In genomic region chr4:138537210-138538083, GRCm38 (mm10) we compare ENCODE assay signal across 9 mouse cellular contexts.
DNase-seq lines count a peak whose midpoint lies in the region; ATAC-seq and TF ChIP-seq lines count a peak whose summit lies in the region.
"Had no signal": no experiment of that assay in that cellular context is flagged by ENCODE, and none has a peak within 500 bp of the region (broad histone marks: within the 10 kb centered on the region; RNA-seq: fewer than 3 reads in every experiment).

No protein-coding gene starts in this region.

- H3K27me3 ChIP-seq in forebrain, embryonic 10.5 days (ENCODE audit: poor library complexity, severe bottlenecking) = peaks cover 8% of the 10 kb centered on the region; the same call in 1 of the 2 replicates
- no peaks in the 10 kb centered on the region for H3K27me3 ChIP-seq in kidney, postnatal 0 days (ENCODE audit: insufficient read depth, low read length)
- no peaks in the 10 kb centered on the region for H3K27me3 ChIP-seq in stomach, postnatal 0 days (ENCODE audit: control insufficient read depth, insufficient read depth, low read length)

- H3K4me3 ChIP-seq in forebrain, embryonic 10.5 days = no peak overlapping the region
- no peak overlapping the region for H3K4me3 ChIP-seq in kidney, postnatal 0 days (replicated peaks; ENCODE audit: low read depth, low read length)
- no peak overlapping the region for H3K4me3 ChIP-seq in stomach, postnatal 0 days (ENCODE audit: low read depth, low read length)
- H3K4me3 ChIP-seq: heart, embryonic 15.5 days had no signal

- DNase-seq in ovary, adult 18-20 months (ENCODE audit: low spot score) = peak; percentile 15
- DNase-seq in ovary, postnatal 14 days (ENCODE audit: low spot score) = no peak
- DNase-seq in forebrain, embryonic 10.5 days (ENCODE audit: extremely low spot score, low spot score) = peak; percentile 64
- peak; percentile 56 for DNase-seq in kidney, postnatal 0 days (ENCODE audit: low spot score)
- DNase-seq in mesoderm, embryonic 11.5 days (ENCODE audit: low read depth, low spot score) = peak; percentile 49
- peak; percentile 57 for DNase-seq in stomach, postnatal 0 days (ENCODE audit: low spot score)
- no peak for DNase-seq in heart, postnatal 10 days
- DNase-seq in urinary bladder, postnatal 4 days (ENCODE audit: low spot score in 2 of 2) = no peak

- no peak overlapping the region for H3K9ac ChIP-seq in kidney, postnatal 0 days (ENCODE audit: low read depth, low read length)
- no peak overlapping the region for H3K9ac ChIP-seq in stomach, postnatal 0 days (ENCODE audit: low read length)
- H3K9ac ChIP-seq: heart, embryonic 15.5 days had no signal

- H3K9me3 ChIP-seq in forebrain, embryonic 10.5 days = peaks cover 9% of the 10 kb centered on the region; the same call in 1 of the 2 replicates
- H3K9me3 ChIP-seq in kidney, postnatal 0 days (replicated peaks; ENCODE audit: low read length) = no peaks in the 10 kb centered on the region
- H3K9me3 ChIP-seq in stomach, postnatal 0 days (ENCODE audit: control insufficient read depth, low read length) = no peaks in the 10 kb centered on the region
- H3K9me3 ChIP-seq: heart, embryonic 15.5 days had no signal

- no peak overlapping the region for H3K27ac ChIP-seq in forebrain, embryonic 10.5 days
- H3K27ac ChIP-seq in kidney, postnatal 0 days = no peak overlapping the region
- H3K27ac ChIP-seq in stomach, postnatal 0 days (replicated peaks) = no peak overlapping the region
- H3K27ac ChIP-seq: heart, embryonic 15.5 days had no signal

- TF ChIP-seq CTCF in kidney, postnatal 0 days (IDR thresholded peaks at IDR 0.05; ENCODE audit: low read depth) = peak; percentile 52; the same call in 1 of the 2 replicates
- peak; percentile 34 for TF ChIP-seq CTCF in stomach, postnatal 0 days (IDR thresholded peaks at IDR 0.05; ENCODE audit: low read depth)

- peaks cover 18% of the 10 kb centered on the region for H3K4me1 ChIP-seq in forebrain, embryonic 10.5 days
- no peaks in the 10 kb centered on the region for H3K4me1 ChIP-seq in kidney, postnatal 0 days (replicated peaks; ENCODE audit: insufficient read depth, low read length)
- H3K4me1 ChIP-seq in stomach, postnatal 0 days (replicated peaks; ENCODE audit: control insufficient read depth, insufficient read depth) = no peaks in the 10 kb centered on the region
- H3K4me1 ChIP-seq: heart, embryonic 15.5 days had no signal

- no peak for TF ChIP-seq EP300 in stomach, postnatal 0 days (optimal IDR thresholded peaks at IDR 0.05)

- intact Hi-C loops in heart, postnatal 10 days (cut with DNase I) = no loop called here

- ATAC-seq in kidney, postnatal 0 days (replicated peaks; ENCODE audit: low FRiP score, low read depth) = peak; percentile 66
- 0 out of 2 replicates have a peak, but pooled peaks have one; percentile 45 for ATAC-seq in stomach, postnatal 0 days (ENCODE audit: low FRiP score, low TSS enrichment)

- no peak overlapping the region for H3K4me2 ChIP-seq in kidney, postnatal 0 days (ENCODE audit: low read length)
- no peak overlapping the region for H3K4me2 ChIP-seq in stomach, postnatal 0 days (replicated peaks; ENCODE audit: low read depth)
- H3K4me2 ChIP-seq: heart, embryonic 15.5 days had no signal

- WGBS in forebrain, embryonic 10.5 days = 33% methylated on average over 10 of the region's 10 CpGs
- 28% methylated on average over 10 of the region's 10 CpGs for WGBS in kidney, postnatal 0 days
- WGBS in stomach, postnatal 0 days = 34% methylated on average over 10 of the region's 10 CpGs

- no peaks in the 10 kb centered on the region for H3K36me3 ChIP-seq in forebrain, embryonic 10.5 days (replicated peaks)
- no peaks in the 10 kb centered on the region for H3K36me3 ChIP-seq in kidney, postnatal 0 days (ENCODE audit: insufficient read depth, low read length)
- H3K36me3 ChIP-seq in stomach, postnatal 0 days (ENCODE audit: control insufficient read depth, insufficient read depth, low read length) = no peaks in the 10 kb centered on the region
- H3K36me3 ChIP-seq: heart, embryonic 15.5 days had no signal

Comparison
In these comparisons a context has a peak if more than half of its experiments do, and no peak if none do; other contexts are left out.
1. DNase-seq: peak in ovary, adult 18-20 months (single experiment), forebrain, embryonic 10.5 days (single experiment), kidney, postnatal 0 days (single experiment), mesoderm, embryonic 11.5 days (single experiment) and stomach, postnatal 0 days (single experiment); none in ovary, postnatal 14 days (single experiment), heart, postnatal 10 days (0 of 2) and urinary bladder, postnatal 4 days (0 of 2).